Mouse (Mus musculus) cerebellum, adult (tissue): ENCODE results near the gene Ebf1.
A peak's percentile ranks its signal among the peaks of the same experiment; 100 is the strongest.

ENCODE experiments used
- ATAC-seq: cut with Nextera tagmentation; 2 replicates; pipeline ENCODE4 v1.9.2; 2017; ENCODE audit warnings: mild to moderate bottlenecking, moderate library complexity, mixed read lengths; ENCODE audit not compliant: insufficient number of reproducible peaks, low FRiP score, low TSS enrichment

The Ebf1 gene

DNA sequence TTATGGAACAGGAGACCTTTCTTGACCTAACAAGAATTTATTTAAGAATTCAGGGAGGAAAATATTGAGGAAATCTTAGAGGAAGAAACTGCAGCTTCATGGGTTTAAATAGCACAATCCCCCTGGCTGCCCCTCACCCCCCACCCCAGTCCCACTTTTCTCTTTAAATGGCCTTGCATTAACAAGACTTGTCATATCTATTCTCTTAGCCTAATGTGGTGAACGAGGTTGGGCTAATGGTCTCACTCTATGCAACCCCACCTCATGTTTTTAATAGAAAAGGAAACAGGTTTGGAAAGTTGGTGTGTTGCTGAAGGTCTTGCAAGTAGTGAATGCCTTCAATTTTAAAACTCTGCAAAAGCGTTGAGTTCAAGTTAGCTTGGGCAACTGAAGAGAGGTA, 110.7 kb downstream of the Ebf1 start:
- no peak for ATAC-seq

DNA sequence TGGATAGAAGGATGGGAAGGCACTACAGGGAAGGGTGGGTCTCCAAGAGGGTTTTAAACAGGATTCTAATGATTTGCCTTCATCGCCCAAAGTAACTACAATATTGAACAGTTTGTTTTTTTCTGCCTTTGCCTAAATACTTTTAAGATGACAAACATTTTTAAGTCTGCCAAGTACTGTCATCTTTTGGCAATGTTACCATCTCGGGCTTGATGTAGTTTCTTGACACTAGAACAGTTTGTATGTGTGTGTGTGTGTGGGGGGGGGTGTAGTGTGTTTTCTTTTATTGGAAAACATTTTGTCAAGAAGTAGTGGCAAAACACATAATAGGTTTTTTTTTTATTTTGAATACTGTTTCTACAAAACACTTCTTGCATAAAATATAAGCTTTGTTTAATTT, 111.2 kb downstream of the Ebf1 start:
- ATAC-seq = no peak

DNA sequence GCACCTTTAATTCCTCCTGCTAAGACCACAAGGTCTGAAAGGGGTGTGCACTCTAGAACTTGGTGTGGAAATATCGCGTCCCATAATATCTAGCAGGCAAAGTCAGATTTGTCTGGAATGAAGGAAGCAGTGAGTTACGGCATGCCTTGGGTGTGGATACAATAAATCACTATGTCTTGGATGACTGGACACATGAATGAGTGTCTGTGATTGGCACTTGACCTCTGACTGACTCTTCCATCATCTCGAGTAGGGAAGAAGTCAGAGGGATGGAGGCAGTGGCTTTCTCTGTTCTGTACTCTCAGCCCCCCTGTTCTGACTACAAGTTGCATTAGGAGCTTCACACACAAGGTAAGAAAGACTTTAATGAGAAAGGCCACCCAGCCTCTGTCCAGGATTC, 112.8 kb downstream of the Ebf1 start:
- no peak for ATAC-seq

DNA sequence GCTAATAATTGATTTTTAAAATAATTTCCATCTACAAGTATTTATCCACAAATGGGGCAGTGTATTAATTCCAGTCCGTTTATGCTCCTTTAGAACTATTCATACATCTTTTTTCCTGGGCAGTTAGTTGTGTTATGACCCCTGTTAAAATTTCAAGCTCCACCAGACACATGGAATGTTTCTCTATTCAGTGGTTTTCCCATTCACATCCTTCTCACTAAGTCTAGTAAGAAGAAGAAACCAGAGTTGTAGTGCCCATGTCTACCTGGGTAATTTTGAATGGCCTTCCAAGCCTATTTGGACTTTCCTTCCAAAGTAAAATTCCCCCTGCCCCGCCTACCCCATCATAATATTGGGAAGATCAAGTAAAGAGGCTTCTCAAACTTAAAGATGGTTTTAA, 114.6 kb downstream of the Ebf1 start:
- no peak for ATAC-seq

DNA sequence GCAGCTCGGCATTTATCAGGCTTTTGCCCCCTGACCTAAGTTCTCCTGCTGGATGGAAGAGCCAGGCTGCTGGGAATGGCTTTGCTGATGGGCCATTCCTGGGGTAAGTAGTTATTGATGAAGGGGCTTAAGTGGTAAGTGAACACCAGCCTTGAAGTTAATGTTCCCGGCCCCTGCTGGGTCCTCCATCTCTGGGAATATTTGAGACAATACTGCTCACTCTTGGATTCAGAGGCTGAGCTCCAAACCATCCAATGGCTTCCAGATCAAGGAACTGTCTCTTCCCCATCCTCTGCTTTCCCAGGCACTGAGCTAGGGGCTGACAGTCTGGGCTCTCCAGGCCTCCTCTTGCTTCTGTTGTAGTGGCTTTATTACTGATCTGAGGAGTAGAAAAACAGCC, 116.2 kb downstream of the Ebf1 start:
- no peak for ATAC-seq

DNA sequence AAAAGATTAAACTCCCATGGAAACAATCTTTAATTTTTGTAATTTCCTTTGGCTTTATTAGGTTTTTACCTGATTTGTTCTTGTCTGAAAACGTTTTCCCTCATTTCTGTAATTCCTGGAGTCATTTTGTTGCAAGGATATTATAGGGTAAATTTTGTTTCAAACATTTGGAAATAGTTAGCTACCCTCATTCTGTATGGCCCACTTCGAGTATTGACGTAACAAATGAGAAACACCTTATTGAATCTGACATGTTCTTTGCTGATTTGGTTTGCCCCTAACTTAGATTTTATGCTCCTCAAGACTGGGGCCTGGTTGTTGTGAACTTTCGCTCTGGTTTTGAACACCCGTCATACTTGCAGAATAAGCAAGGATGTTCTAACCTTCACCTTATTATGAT, 120.9 kb downstream of the Ebf1 start:
- ATAC-seq = no peak

DNA sequence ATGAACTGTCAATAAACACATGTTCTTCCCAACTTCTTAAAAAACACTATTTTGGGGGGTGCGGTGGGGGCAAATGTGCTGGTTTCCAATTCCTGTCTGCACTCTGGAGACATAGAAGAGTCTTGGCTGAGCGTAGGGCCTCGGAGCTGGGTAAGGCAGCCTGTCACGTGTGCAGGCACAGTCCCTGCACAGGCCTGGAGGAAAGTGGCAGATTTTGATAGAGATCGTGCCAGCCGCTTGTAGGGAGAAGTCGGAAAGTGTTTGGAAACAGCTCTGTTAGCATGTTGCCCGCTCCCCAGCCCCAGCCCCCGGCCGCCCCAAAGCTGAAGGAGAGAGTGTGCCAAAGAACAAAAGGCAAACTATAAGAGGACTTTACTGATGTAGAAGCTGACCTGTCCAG, 121.7 kb downstream of the Ebf1 start:
- peak; percentile 61; the same call in 1 of the 2 replicates for ATAC-seq

DNA sequence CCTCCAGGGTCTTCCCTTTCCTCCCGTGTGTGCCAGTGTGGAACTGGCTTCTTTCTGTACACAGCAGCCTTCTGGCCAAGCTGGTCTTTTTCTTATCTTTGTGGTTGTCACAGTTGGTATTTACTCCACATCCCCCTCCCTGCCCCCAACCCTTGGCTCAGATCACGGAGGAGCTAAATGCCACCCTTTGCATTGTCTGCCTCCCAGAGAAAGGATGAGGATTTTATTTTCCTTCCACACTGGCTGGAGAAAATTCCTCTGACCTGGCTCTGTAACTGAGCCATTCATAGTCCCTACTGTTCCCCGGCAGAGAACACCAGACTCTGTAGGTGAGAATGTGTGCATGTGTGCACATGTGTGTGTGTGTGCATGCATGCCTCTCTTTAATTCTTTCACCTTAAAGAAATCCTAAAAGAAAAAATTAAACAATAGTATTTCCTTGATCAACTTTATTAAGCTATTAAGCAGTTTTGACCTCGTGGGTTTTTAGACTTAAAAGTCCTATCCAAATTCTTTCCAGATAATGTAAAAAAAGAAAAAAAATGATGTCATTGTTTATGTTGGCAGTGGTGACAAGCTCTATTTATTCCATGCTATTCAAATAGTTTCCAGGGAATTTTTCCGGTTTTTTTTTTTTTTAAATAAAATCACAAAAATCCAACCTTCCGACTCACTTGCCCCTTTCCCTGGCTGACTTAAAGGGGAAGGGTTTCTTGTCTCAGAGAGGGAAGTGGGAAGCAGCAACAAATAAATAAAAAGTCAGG, 123.3 kb downstream of the Ebf1 start:
- ATAC-seq = no peak

DNA sequence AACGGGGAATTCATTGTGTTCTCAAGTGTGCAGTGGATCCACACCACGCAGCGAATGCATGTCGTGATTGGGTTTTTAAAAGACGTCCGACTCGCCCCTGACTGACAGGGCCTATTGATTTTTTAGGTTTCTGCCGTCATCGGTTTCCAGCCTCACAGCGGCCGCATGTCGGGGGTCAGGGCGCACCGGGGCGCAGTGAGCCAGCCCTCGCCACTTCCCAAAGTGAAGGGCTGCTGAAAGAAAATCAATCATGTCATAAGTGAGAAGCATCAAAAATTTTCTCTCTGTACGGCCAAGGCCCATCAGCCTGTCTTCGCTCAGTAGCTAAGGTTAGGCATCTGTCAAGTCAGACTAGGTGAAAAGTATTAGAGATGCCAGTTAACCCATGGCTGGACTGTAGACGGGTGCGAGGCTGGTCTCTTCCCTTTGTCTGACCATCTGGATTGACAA, 124.0 kb downstream of the Ebf1 start:
- no peak for ATAC-seq

DNA sequence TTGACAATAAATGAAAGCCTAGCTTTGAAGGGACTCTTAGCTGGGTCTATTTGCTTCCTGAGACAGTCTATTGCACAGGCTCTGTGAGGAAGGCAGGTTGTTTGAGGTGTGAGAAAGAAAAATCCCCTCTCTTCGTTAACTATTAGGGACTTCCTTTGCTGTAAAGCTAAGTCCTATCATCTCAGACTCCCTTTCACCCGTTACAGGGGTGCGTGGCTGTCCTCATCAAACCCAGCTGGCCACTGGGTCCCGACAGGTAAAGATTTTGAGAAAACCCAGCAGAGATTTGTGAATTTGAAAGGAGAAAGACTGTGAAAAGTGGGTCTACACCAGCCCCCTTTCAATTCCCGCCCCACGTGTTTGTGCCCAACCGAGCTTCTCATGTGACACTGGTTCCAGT, 127.3 kb downstream of the Ebf1 start:
- no peak for ATAC-seq

DNA sequence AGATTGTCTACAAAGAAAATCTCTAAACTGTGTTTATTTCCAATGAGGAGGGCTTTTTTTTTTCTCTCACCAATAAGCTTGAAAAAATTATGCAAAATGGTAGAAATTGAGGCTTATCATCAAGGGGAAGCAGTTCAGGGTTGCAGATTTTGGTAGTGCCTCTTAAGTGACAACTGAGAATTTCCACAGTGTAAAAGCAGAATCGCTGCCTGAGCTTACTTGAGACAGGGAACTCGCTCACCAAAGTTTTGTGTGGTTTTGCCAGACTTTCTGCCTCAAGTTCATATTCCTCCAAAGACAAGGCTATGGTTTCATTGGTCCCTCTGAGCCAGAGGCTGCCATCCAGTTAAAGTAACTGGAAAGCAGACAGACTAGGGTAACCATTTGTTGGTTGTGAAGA, 128.8 kb downstream of the Ebf1 start:
- ATAC-seq = no peak

DNA sequence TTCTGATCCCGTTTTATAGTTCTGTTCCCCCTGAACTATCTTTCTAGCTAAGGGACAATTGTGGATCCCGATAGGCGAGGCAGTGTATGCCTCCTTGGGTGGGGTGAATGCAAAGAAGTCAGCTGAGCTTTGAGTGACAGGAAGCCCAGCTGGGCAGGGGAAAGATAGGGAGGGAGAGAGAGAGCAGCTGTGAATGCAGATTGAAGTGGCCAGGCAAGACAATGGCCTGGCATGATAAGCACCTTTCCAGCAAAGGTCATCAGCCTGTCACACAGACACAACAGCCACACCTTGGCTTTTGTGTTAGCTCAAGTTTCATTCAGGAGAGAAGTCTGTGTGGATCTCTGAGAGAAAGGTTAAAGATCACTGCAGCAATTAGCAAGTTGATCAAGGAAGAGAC, 129.6 kb downstream of the Ebf1 start:
- no peak for ATAC-seq

DNA sequence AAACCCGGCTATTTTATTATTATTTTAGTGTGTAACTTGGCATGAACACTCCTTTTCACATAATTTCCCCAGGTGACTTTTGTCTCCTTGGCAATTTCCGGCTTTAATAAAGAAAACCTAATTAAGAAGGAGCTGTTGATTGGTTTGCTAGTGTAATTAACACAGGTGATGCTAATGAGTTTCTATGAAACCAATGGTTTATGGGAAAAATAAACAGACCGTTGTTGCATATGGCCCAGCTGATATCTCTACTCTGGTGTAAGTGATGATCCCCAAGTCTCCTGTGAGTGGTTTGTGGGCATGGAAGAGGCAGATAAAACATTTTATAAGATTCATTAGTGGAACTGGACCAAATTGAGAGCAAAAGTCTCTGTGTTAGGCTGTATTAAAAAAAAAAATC, 132.2 kb downstream of the Ebf1 start:
- ATAC-seq = no peak

DNA sequence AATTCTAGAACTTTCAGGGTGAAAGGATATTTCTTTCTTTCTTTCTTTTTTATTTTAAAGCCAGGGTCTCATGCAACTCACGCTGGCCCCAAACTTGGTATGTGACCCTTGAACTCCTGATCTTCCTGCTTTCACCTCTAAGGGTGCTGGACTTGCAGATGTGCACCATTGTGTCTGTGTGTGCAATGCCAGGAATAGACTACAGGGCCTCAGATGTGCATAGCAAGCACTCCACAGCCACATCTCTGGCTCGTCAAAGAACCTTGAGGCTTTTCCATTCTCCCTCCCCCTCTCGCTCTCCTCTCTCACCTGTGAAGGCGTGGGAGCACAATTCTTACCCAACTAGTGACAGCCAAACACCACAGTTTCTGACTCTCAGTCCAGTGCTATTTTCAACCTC, 137.2 kb downstream of the Ebf1 start:
- no peak for ATAC-seq

DNA sequence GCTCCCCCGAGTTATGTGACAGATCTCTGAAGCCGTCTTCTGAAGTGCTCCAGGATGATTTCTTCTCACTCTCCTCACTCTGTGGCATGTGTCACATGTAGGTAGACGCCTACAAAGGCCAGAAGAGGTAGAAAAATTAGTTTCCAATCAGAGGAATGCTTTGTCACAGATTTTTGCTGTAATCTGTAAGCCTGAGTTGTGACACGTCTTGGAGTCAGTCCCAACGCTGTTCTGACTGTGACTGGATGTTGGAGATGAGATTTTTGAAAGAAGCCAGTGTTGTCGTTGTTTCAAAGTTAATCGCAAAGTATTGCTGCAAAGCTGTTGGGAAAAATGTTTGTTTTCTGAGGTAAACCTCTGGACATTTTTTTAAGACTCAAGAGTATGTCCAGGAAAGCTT, 139.2 kb downstream of the Ebf1 start:
- ATAC-seq = no peak

DNA sequence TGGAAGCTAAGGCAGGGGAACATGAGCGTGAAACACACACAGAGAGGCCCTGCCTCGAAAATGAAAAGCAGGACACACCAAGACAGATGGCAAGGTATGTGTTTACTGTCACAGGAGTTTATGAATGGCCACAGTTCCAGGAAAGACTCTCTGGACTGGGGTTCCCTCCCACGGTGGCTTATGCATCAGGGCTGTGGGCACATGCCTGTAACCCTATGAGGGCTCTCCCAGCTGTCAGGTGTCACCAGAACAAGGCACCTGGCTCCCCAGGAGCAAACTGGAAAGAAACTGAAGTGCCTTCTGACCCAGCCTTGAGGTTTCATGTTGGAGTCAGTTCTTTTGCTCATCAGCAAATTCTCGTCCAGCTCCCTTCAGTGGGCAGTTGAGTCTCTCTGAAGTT, 141.7 kb downstream of the Ebf1 start:
- ATAC-seq = no peak

DNA sequence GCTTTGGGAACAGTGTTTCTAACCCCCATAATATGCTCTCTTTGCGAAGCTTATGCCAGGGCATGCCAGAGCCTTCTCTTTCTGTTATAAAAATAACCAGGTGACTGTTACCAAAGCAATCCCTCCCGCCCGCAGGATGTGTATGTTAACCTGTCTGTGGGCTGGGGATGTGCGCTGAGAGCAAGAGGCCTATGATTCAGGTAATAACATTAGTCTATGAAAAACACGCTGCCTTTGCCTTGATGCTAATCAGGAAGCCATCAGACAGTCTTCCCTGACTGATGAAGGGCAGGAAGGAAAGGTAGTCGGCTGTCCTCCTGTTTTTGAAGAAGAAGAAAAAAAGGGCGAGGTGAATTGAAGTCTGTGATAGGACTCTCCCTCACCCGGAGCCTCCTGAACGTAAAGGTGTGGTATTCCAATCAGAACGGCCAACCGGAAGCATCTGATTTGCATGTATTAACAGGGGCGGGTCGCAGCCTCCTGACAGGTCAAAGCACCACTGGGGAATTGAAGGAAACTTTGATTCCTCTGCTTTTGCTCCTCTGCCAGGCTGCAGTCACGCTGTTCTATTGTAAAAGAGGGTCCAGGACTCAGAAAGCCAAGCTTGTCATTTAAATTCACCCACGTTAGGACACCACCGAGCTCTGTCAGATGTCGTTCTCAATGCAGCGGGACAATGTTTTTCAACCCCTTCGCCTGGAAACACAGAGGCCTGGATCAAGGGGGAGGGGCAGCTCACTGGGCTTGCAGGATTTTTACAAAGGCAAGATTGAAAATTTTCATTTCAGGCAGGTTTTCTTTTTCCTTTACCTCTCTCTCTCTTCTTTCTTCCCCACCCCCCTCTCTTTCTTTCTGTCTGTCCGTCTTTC, 144.2 kb downstream of the Ebf1 start:
- ATAC-seq = no peak

DNA sequence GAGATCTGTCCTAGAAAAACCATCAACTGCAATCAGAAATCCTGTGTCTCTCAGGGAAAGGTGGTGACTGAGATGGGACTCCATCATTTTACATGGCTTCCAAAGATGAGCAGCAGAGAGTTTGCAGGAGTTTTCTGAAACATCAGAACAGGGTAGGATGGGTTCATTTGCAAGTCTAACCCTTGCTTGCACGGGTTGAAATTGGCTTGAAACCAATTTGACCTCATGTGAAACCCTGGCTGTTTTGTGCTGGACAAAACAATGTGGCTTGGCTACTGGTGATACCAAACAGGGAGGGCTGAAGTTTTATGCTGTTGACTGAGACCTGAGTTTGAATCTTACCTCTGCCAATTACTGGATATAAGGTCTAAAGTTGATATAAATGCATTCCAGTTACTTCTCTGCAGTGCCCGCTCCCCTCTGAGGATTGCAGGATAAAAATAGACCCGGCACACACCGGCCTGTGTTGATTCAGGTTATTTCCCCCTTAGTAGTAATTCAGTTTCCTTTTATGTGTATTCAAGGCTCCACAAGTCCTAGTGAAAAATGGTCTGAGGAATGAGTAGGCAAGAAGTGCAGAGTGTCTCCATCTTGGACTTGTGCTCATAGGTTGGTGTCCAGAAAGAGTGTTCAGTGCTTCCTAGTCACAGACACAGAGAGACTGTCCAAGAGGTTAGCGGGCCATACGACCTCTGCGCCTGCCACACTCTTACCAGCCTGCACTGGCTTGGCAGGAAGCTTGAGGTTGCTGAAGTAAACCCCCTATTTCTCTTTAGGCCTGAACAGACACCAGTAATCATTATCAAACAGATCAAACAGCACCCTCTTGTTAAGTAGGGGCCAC, 147.1 kb downstream of the Ebf1 start:
- no peak for ATAC-seq

DNA sequence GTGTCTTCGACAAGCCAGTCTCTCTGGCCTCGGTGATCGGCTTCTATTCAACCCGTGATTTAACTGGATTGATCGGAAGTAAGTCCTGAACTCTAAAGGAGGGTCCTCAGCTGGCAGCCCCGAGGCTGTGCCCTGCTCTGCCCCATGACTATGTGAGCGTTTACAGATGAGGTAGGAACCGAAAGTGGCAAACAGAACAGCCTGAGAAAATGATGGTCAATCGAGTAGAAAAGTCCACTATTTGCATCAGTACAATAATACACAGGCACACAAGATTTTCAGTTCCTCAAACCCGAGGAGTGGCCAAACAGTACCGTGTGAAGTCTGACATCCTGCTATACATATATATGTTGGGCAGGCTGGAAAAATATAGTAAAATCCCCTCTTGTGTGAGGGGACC, 147.9 kb downstream of the Ebf1 start:
- no peak for ATAC-seq

DNA sequence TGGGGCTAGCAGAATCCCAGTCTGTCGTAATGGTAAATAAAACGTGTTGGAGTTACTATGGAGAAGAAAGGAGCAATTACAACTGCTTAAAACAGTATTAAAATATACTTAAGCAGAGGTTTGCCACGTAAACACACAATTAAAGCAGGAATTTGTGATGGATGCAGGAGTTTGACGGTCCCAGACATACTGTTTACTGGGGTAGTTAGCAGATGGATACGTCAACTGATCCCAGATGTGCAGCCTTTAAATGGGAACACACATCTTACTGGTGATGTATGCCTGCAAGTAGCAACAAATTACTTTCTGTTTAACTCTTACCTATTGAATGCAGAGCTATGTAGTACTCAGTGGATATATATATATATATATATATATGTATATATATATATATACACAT, 149.1 kb downstream of the Ebf1 start:
- ATAC-seq = no peak

DNA sequence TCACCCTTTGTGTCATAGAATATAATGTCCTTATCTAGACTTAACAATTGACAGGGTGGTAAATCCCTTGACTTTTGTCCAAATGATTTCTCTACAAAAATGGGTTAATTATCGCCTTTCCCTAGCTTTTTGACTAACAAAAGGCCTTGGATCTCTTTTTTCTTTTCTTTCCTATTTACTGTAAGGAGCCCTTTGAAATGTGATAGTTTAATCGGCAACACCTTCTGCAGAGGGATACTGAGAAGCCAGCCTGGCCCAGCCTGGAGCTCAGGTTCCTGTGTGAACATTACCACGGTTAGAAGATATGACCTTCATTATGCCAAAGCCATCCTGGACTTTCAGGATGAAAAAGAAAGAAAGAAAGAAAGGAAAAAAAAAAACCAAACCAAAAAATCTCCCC, 150.2 kb downstream of the Ebf1 start:
- ATAC-seq = no peak
